Mouse (Mus musculus): Measurements from ENCODE around the gene Sfi1. TPM values are rescaled to one million over a fixed set of nuclear protein-coding genes. Genes with fewer than 3 reads are reported as not detected.
A peak's percentile ranks its signal among the peaks of the same experiment; 100 is the strongest.
"Not testable (repeated sequence)": the region's sequence is repeated elsewhere in the genome, so short reads cannot be mapped to it uniquely, and the experiment has no call there.

Gene Sfi1
- polyA plus RNA-seq, 1 experiment: 25.1 TPM

GRCm38 (mm10) chr11:3129276-3129675 lies 64.0 kb downstream of the Sfi1 start:
- not testable (repeated sequence) for DNase-seq

GRCm38 (mm10) chr11:3127303-3127795 lies 65.9 kb downstream of the Sfi1 start:
- H3K4me3 ChIP-seq (replicated peaks; ENCODE audit: extremely low read depth, low read depth, low read length); H3K4me1 ChIP-seq (ENCODE audit: control insufficient read depth, insufficient read depth, low read length); DNase-seq: not testable (repeated sequence)
- WGBS: 74% methylated on average over 5 of the region's 7 CpGs

More at GRCm38 (mm10) chr11:3129276-3129675, 64.0 kb downstream of the Sfi1 start:
- not testable (repeated sequence) for H3K4me1 ChIP-seq (ENCODE audit: control insufficient read depth, insufficient read depth, low read length); H3K4me3 ChIP-seq (replicated peaks; ENCODE audit: extremely low read depth, low read depth, low read length)
- WGBS: 82% methylated on average over 2 of the region's 2 CpGs

- H3K4me3 ChIP-seq (replicated peaks; ENCODE audit: extremely low read depth, low read depth, low read length); H3K4me1 ChIP-seq (ENCODE audit: control insufficient read depth, insufficient read depth, low read length): not testable (repeated sequence)
- DNase-seq: peak; percentile 99
- WGBS: 66% methylated on average over 6 of the region's 6 CpGs
These were observed 66.6 kb downstream of the Sfi1 start for GRCm38 (mm10) chr11:3126478-3127302.

GRCm38 (mm10) chr11:3125922-3126321 lies 67.3 kb downstream of the Sfi1 start:
- DNase-seq; H3K4me1 ChIP-seq (ENCODE audit: control insufficient read depth, insufficient read depth, low read length); H3K4me3 ChIP-seq (replicated peaks; ENCODE audit: extremely low read depth, low read depth, low read length): not testable (repeated sequence)
- 64% methylated on average over 4 of the region's 4 CpGs for WGBS

GRCm38 (mm10) chr11:3124932-3125810 lies 68.1 kb downstream of the Sfi1 start:
- not testable (repeated sequence) for H3K4me1 ChIP-seq (ENCODE audit: control insufficient read depth, insufficient read depth, low read length); DNase-seq; H3K4me3 ChIP-seq (replicated peaks; ENCODE audit: extremely low read depth, low read depth, low read length)
- 76% methylated on average over 22 of the region's 22 CpGs for WGBS
- TF ChIP-seq CTCF (IDR thresholded peaks at IDR 0.05; ENCODE audit: insufficient read depth, low read length): 0 out of 2 replicates have a peak, but pooled peaks have one; percentile 28

- WGBS: 49% methylated on average over 3 of the region's 3 CpGs
- TF ChIP-seq POLR2A (IDR thresholded peaks at IDR 0.05; ENCODE audit: borderline replicate concordance, extremely low read depth, low read depth, low read length) (no peak), CTCF (IDR thresholded peaks at IDR 0.05; ENCODE audit: insufficient read depth, low read length) (no peak)
- Histone ChIP-seq H3K4me1 (ENCODE audit: control insufficient read depth, insufficient read depth, low read length) (no peaks in the 10 kb centered on the region), H3K4me3 (replicated peaks; ENCODE audit: extremely low read depth, low read depth, low read length) (no peak overlapping the region)
- DNase-seq: no peak
These were observed 78.9 kb downstream of the Sfi1 start for GRCm38 (mm10) chr11:3114403-3114802.

- Histone ChIP-seq H3K4me1 (ENCODE audit: control insufficient read depth, insufficient read depth, low read length) (no peaks in the 10 kb centered on the region), H3K4me3 (replicated peaks; ENCODE audit: extremely low read depth, low read depth, low read length) (no peak overlapping the region)
- WGBS: 72% methylated on average over 3 of the region's 3 CpGs
- no peak for DNase-seq
- no peak for TF ChIP-seq POLR2A (IDR thresholded peaks at IDR 0.05; ENCODE audit: borderline replicate concordance, extremely low read depth, low read depth, low read length)
- TF ChIP-seq CTCF (IDR thresholded peaks at IDR 0.05; ENCODE audit: insufficient read depth, low read length): no peak
These were observed 87.1 kb downstream of the Sfi1 start for GRCm38 (mm10) chr11:3106154-3106553.

- TF ChIP-seq POLR2A (IDR thresholded peaks at IDR 0.05; ENCODE audit: borderline replicate concordance, extremely low read depth, low read depth, low read length) (no peak), CTCF (IDR thresholded peaks at IDR 0.05; ENCODE audit: insufficient read depth, low read length) (no peak)
- Histone ChIP-seq H3K4me1 (ENCODE audit: control insufficient read depth, insufficient read depth, low read length) (no peaks in the 10 kb centered on the region), H3K4me3 (replicated peaks; ENCODE audit: extremely low read depth, low read depth, low read length) (no peak overlapping the region)
- no peak for DNase-seq
- 79% methylated on average over 21 of the region's 21 CpGs for WGBS
These were observed 88.0 kb downstream of the Sfi1 start for GRCm38 (mm10) chr11:3105261-3105731.

- WGBS: 80% methylated on average over 20 of the region's 20 CpGs
- H3K4me1 ChIP-seq (ENCODE audit: control insufficient read depth, insufficient read depth, low read length); H3K4me3 ChIP-seq (replicated peaks; ENCODE audit: extremely low read depth, low read depth, low read length); DNase-seq: not testable (repeated sequence)
These were observed 88.6 kb downstream of the Sfi1 start for GRCm38 (mm10) chr11:3104501-3105260.

Data from lung, adult 2 months (tissue).